Mouse (Mus musculus): ENCODE results near the gene Actbl2. TPM values are rescaled to one million over a fixed set of nuclear protein-coding genes. Genes with fewer than 3 reads are reported as not detected.

The Actbl2 gene
- total and polyA plus RNA-seq, 3 experiments = not detected

DNA sequence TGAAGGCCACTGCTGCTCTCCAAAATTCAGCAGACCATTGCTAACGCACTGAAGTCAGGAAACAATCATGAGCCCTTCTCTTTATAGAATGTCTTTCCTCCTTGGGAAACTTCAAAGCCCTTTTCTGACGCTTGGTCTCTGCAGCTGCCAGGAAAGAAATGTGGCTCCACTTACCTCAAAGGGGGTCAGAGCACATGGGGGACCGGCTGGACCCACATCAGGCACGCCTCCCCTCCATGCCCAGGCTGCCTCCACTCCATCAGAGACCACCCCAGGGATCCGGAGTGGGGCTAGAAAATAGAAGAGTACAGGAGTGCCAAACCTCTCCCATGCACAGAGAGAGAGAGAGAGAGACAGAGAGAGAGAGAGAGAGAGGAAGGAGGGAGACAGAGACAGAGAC, 26.0 kb upstream of the Actbl2 start:
- peaks cover 8 to 17% of the 10 kb centered on the region in 2 experiments for H3K4me1 ChIP-seq (ENCODE audit: control insufficient read depth in 1 of 2, insufficient read depth in 2 of 2)
- no peak for DNase-seq (ENCODE audit: extremely low read depth)
- no peaks in the 10 kb centered on the region for H3K9me3 ChIP-seq (replicated peaks; ENCODE audit: low read length)
- no peaks in the 10 kb centered on the region for H3K27me3 ChIP-seq (replicated peaks)
- H3K9ac ChIP-seq (ENCODE audit: insufficient read depth, low read depth) = no peak overlapping the region
- no peak overlapping the region for H3K4me2 ChIP-seq (ENCODE audit: insufficient read depth, low read depth, poor library complexity, severe bottlenecking)
- in situ Hi-C loops (cut with MboI; ENCODE audit: low pct_ligation_motif_present, low pct_unique_long_range_greater_than_20kb, low sequenced_read_pairs) = loop anchor here (25.0 kb wide), 1 partner anchor 184 kb away; no protein-coding TSS in a partner anchor
- H3K4me3 ChIP-seq (replicated peaks in 1 of 3; ENCODE audit: low read depth in 2 of 3, low read length in 2 of 3, poor library complexity in 1 of 3) = no peak overlapping the region
- TF ChIP-seq CHD1 (IDR thresholded peaks at IDR 0.05; ENCODE audit: low read depth, low read length) (no peak), MAFK (IDR thresholded peaks at IDR 0.05; ENCODE audit: insufficient replicate concordance, low read length) (no peak), RAD21 (IDR thresholded peaks at IDR 0.05; ENCODE audit: low read depth, low read length) (no peak), MAZ (IDR thresholded peaks at IDR 0.05; ENCODE audit: low read depth, low read length) (no peak), SMC3 (IDR thresholded peaks at IDR 0.05; ENCODE audit: low read depth, low read length) (no peak)
- H3K36me3 ChIP-seq (replicated peaks in 1 of 2; ENCODE audit: control insufficient read depth in 1 of 2, insufficient read depth in 1 of 2, low read length in 1 of 2) = no peaks in the 10 kb centered on the region
- dilution Hi-C loops (cut with MboI; ENCODE audit: extremely low pct_ligation_motif_present, extremely low pct_unique_long_range_greater_than_20kb, low sequenced_read_pairs) = no loop called here
- H3K79me2 ChIP-seq (replicated peaks; ENCODE audit: control insufficient read depth, extremely low read depth, insufficient read depth, poor library complexity, severe bottlenecking) = no peaks in the 10 kb centered on the region
- no peak overlapping the region for H3K27ac ChIP-seq (ENCODE audit: insufficient read depth, low read depth)

DNA sequence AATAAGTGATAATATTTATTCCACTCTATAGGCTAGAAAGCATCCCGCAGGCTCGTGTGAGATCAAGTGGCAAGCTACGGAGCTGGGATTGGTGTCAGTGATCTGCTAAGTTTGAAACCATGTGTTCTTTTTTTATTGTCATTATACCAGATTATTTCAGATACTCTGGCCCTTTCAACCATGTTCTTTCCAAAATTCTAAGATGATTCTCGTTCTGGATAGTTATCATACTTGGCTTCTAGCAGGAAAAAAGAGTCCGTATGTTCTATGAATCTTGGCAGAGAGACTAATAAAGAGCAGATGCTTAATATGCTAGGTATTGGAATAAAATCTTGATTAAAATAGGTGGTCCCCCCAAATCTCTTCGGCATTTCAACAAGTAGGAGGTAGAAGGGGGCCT, 25.3 kb upstream of the Actbl2 start:
- in situ Hi-C loops (cut with MboI; ENCODE audit: low pct_ligation_motif_present, low pct_unique_long_range_greater_than_20kb, low sequenced_read_pairs) (loop anchor here (25.0 kb wide), 1 partner anchor 183 kb away; no protein-coding TSS in a partner anchor), dilution Hi-C loops (cut with MboI; ENCODE audit: extremely low pct_ligation_motif_present, extremely low pct_unique_long_range_greater_than_20kb, low sequenced_read_pairs) (no loop called here)
- H3K27me3 ChIP-seq (replicated peaks) = no peaks in the 10 kb centered on the region
- no peak for TF ChIP-seq USF1 (IDR thresholded peaks at IDR 0.05; ENCODE audit: low read depth, low read length)
- TF ChIP-seq PAX5 (IDR thresholded peaks at IDR 0.05; ENCODE audit: low read length) = no peak
- TF ChIP-seq MAFK (IDR thresholded peaks at IDR 0.05; ENCODE audit: insufficient replicate concordance, low read length) = no peak
- no peaks in the 10 kb centered on the region for H3K79me2 ChIP-seq (replicated peaks; ENCODE audit: control insufficient read depth, extremely low read depth, insufficient read depth, poor library complexity, severe bottlenecking)
- H3K4me2 ChIP-seq (ENCODE audit: insufficient read depth, low read depth, poor library complexity, severe bottlenecking) = no peak overlapping the region
- H3K9me3 ChIP-seq (replicated peaks; ENCODE audit: low read length) = no peaks in the 10 kb centered on the region
- H3K36me3 ChIP-seq (replicated peaks in 1 of 2; ENCODE audit: control insufficient read depth in 1 of 2, insufficient read depth in 1 of 2, low read length in 1 of 2) = no peaks in the 10 kb centered on the region
- H3K4me1 ChIP-seq (ENCODE audit: control insufficient read depth in 1 of 2, insufficient read depth in 2 of 2) = peaks cover 11 to 21% of the 10 kb centered on the region in 2 experiments
- H3K9ac ChIP-seq (ENCODE audit: insufficient read depth, low read depth) = no peak overlapping the region
- H3K27ac ChIP-seq (ENCODE audit: insufficient read depth, low read depth) = no peak overlapping the region
- no peak for DNase-seq (ENCODE audit: extremely low read depth)
- no peak overlapping the region for H3K4me3 ChIP-seq (replicated peaks in 1 of 3; ENCODE audit: low read depth in 2 of 3, low read length in 2 of 3, poor library complexity in 1 of 3)

GRCm38 (mm10) chr13:111232416-111232815, 22.4 kb upstream of the Actbl2 start:
- DNase-seq (ENCODE audit: extremely low read depth) = no peak
- in situ Hi-C loops (cut with MboI; ENCODE audit: low pct_ligation_motif_present, low pct_unique_long_range_greater_than_20kb, low sequenced_read_pairs) (loop anchor here (10.0 to 25.0 kb wide), 3 partner anchors 180 to 838 kb away; partner anchors contain the start of gene Plk2), dilution Hi-C loops (cut with MboI; ENCODE audit: extremely low pct_ligation_motif_present, extremely low pct_unique_long_range_greater_than_20kb, low sequenced_read_pairs) (no loop called here)
- Histone ChIP-seq H3K4me2 (ENCODE audit: insufficient read depth, low read depth, poor library complexity, severe bottlenecking) (no peak overlapping the region), H3K79me2 (replicated peaks; ENCODE audit: control insufficient read depth, extremely low read depth, insufficient read depth, poor library complexity, severe bottlenecking) (no peaks in the 10 kb centered on the region), H3K27me3 (replicated peaks) (no peaks in the 10 kb centered on the region), H3K36me3 (replicated peaks in 1 of 2; ENCODE audit: control insufficient read depth in 1 of 2, insufficient read depth in 1 of 2, low read length in 1 of 2) (no peaks in the 10 kb centered on the region), H3K4me1 (ENCODE audit: control insufficient read depth in 1 of 2, insufficient read depth in 2 of 2) (peaks cover 11 to 17% of the 10 kb centered on the region in 2 experiments; a peak in 3 of 4 replicates), H3K9ac (ENCODE audit: insufficient read depth, low read depth) (no peak overlapping the region), H3K9me3 (replicated peaks; ENCODE audit: low read length) (no peaks in the 10 kb centered on the region), H3K4me3 (replicated peaks in 1 of 3; ENCODE audit: low read depth in 2 of 3, low read length in 2 of 3, poor library complexity in 1 of 3) (no peak overlapping the region), H3K27ac (ENCODE audit: insufficient read depth, low read depth) (no peak overlapping the region)
- no peak for TF ChIP-seq MXI1 (IDR thresholded peaks at IDR 0.05; ENCODE audit: low read depth, low read length)
- no peak for TF ChIP-seq MEF2A (IDR thresholded peaks at IDR 0.05; ENCODE audit: borderline replicate concordance, low read depth, low read length)
- TF ChIP-seq PAX5 (IDR thresholded peaks at IDR 0.05; ENCODE audit: low read length) = no peak
- TF ChIP-seq NRF1 (IDR thresholded peaks at IDR 0.05; ENCODE audit: low read depth, low read length) = no peak
- no peak for TF ChIP-seq ZC3H11A (IDR thresholded peaks at IDR 0.05; ENCODE audit: low read depth, low read length)
- peak; percentile 30; the same call in 1 of the 2 replicates for TF ChIP-seq JUND (conservative IDR thresholded peaks at IDR 0.05; ENCODE audit: low read depth, low read length)
- TF ChIP-seq ZKSCAN1 (IDR thresholded peaks at IDR 0.05; ENCODE audit: borderline replicate concordance, low read depth, low read length) = no peak

All from CH12.LX (cell line).